Mouse (Mus musculus) CH12.LX (cell line): ENCODE data around the gene Ap1m2. TPM values are rescaled to one million over a fixed set of nuclear protein-coding genes. Genes with fewer than 3 reads are reported as not detected.

Experiments
- DNase-seq: peaks from one replicate; pipeline ENCODE4 v3.0.0-alpha.2; 2013; ENCODE audit errors: extremely low read depth
- H3K27ac ChIP-seq: 2 replicates; pipeline ENCODE4 v1.5.1; 2012; ENCODE audit warnings: low read depth, mild to moderate bottlenecking, control low read depth, moderate library complexity; ENCODE audit not compliant: insufficient read depth
- H3K27me3 ChIP-seq: replicated peaks from 2 replicates; pipeline ENCODE3; 2012; ENCODE audit warnings: inconsistent platforms
- H3K36me3 ChIP-seq, 2 experiments: replicated peaks in 1 of 2; 2 replicates each; pipeline versions ENCODE3 to v1.6.1; 2012; ENCODE audit warnings: inconsistent platforms in 1 of 2, low read length in 1 of 2, mild to moderate bottlenecking in 1 of 2, mixed read lengths in 1 of 2, moderate library complexity in 1 of 2; ENCODE audit not compliant: control insufficient read depth in 1 of 2, insufficient read depth in 1 of 2
- H3K4me1 ChIP-seq, 2 experiments: 2 replicates each; pipeline ENCODE4 v1.6.1; 2012; ENCODE audit warnings: inconsistent platforms in 1 of 2, moderate library complexity in 1 of 2; ENCODE audit not compliant: insufficient read depth in 2 of 2, control insufficient read depth in 1 of 2
- H3K4me2 ChIP-seq: 2 replicates; pipeline ENCODE4 v1.6.1; 2012; ENCODE audit warnings: low read depth, mild to moderate bottlenecking, control low read depth; ENCODE audit not compliant: poor library complexity, insufficient read depth, severe bottlenecking
- H3K4me3 ChIP-seq, 3 experiments: fragments of 150-350 bp in 1 of 3; sonication (generic) in 1 of 3; replicated peaks in 1 of 3; 2 replicates each; pipeline versions ENCODE3 to v1.5.1; 2011 to 2012; ENCODE audit warnings: low read depth in 2 of 3, low read length in 2 of 3, mild to moderate bottlenecking in 2 of 3, moderate library complexity in 2 of 3, control low read depth in 1 of 3, improper control_type of control experiment in 1 of 3, inconsistent platforms in 1 of 3, mixed read lengths in 1 of 3; ENCODE audit not compliant: poor library complexity in 1 of 3
- H3K79me2 ChIP-seq: replicated peaks from 2 replicates; pipeline ENCODE4 v1.6.1; 2012; ENCODE audit warnings: mild to moderate bottlenecking, moderate library complexity; ENCODE audit not compliant: control insufficient read depth, poor library complexity, insufficient read depth, severe bottlenecking; ENCODE audit errors: extremely low read depth
- H3K9ac ChIP-seq: 2 replicates; pipeline ENCODE4 v1.6.1; 2012; ENCODE audit warnings: low read depth, mild to moderate bottlenecking, control low read depth, moderate library complexity; ENCODE audit not compliant: insufficient read depth
- H3K9me3 ChIP-seq: replicated peaks from 2 replicates; pipeline ENCODE3; 2012; ENCODE audit warnings: low read length, inconsistent platforms, mixed read lengths
- BHLHE40 ChIP-seq: IDR thresholded peaks from 2 replicates; pipeline ENCODE4 v1.6.1; 2011; ENCODE audit warnings: mild to moderate bottlenecking, low read depth, low read length, improper control_type of control experiment
- E2F4 ChIP-seq: IDR thresholded peaks from 2 replicates; pipeline ENCODE4 v1.6.1; 2011; ENCODE audit warnings: low read depth, low read length, improper control_type of control experiment; ENCODE audit not compliant: insufficient replicate concordance
- ELF1 ChIP-seq: IDR thresholded peaks from 2 replicates; pipeline ENCODE4 v1.6.1; 2014; ENCODE audit warnings: low read depth, mild to moderate bottlenecking, inconsistent platforms, low read length, improper control_type of control experiment
- IRF4 ChIP-seq: IDR thresholded peaks from 2 replicates; pipeline ENCODE4 v1.6.1; 2014; ENCODE audit warnings: low read depth, mild to moderate bottlenecking, inconsistent platforms, low read length, improper control_type of control experiment
- MAZ ChIP-seq: IDR thresholded peaks from 2 replicates; pipeline ENCODE4 v1.6.1; 2012; ENCODE audit warnings: low read depth, mild to moderate bottlenecking, inconsistent platforms, low read length, improper control_type of control experiment, moderate library complexity
- MYC ChIP-seq: IDR thresholded peaks from 2 replicates; pipeline ENCODE4 v1.6.1; 2011; ENCODE audit warnings: low read depth, mild to moderate bottlenecking, improper control_type of control experiment, low read length
- POLR2A ChIP-seq: IDR thresholded peaks from 2 replicates; pipeline ENCODE4 v1.6.1; 2011; ENCODE audit warnings: low read depth, mild to moderate bottlenecking, improper control_type of control experiment, low read length
- POLR2AphosphoS2 ChIP-seq: IDR thresholded peaks from 2 replicates; pipeline ENCODE4 v1.6.1; 2011; ENCODE audit warnings: low read depth, low read length, improper control_type of control experiment
- SMC3 ChIP-seq: IDR thresholded peaks from 2 replicates; pipeline ENCODE4 v1.6.1; 2011; ENCODE audit warnings: low read depth, low read length, improper control_type of control experiment
- TCF12 ChIP-seq: IDR thresholded peaks from 2 replicates; pipeline ENCODE4 v1.6.1; 2014; ENCODE audit warnings: low read depth, mild to moderate bottlenecking, inconsistent platforms, low read length, improper control_type of control experiment
- UBTF ChIP-seq: IDR thresholded peaks from 2 replicates; pipeline ENCODE4 v1.6.1; 2012; ENCODE audit warnings: low read depth, mild to moderate bottlenecking, inconsistent platforms, low read length, improper control_type of control experiment, moderate library complexity
- USF2 ChIP-seq: conservative IDR thresholded peaks from 2 replicates; pipeline ENCODE4 v1.6.1; 2011; ENCODE audit warnings: low read depth, low read length, improper control_type of control experiment
- ZC3H11A ChIP-seq: IDR thresholded peaks from 2 replicates; pipeline ENCODE4 v1.6.1; 2012; ENCODE audit warnings: low read depth, mild to moderate bottlenecking, inconsistent platforms, low read length, improper control_type of control experiment
- ZNF384 ChIP-seq: IDR thresholded peaks from 2 replicates; pipeline ENCODE4 v1.6.1; 2012; ENCODE audit warnings: low read depth, low read length, improper control_type of control experiment, inconsistent platforms
- dilution Hi-C: fragments of 300-500 bp; cut with MboI; formaldehyde crosslinking; loops from 2 replicates; pipeline ENCODE4 v1.14.3; 2020; ENCODE audit warnings: low sequenced_read_pairs; ENCODE audit not compliant: extremely low pct_unique_long_range_greater_than_20kb, extremely low pct_ligation_motif_present
- in situ Hi-C: fragments of 300-500 bp; cut with MboI; formaldehyde crosslinking; loops from 3 replicates; pipeline ENCODE4 v1.14.3; 2019; ENCODE audit warnings: low sequenced_read_pairs, low pct_ligation_motif_present, low pct_unique_long_range_greater_than_20kb, mixed read lengths
- polyA plus RNA-seq: library from polyadenylated mRNA; unstranded; fragments of >175 nt; gene quantifications from 2 replicates; pipeline ENCODE4 v1.2.1, GENCODE M21; 2012; ENCODE audit warnings: low read depth; ENCODE audit not compliant: insufficient read length
- total RNA-seq, 2 experiments: library from RNA; depleted of rRNA; stranded (reverse); fragments of 300-350 nt in 1 of 2; fragments of >200 nt in 1 of 2; gene quantifications; 2 replicates each; pipeline ENCODE4 v1.2.3; 2012 to 2014

Gene Ap1m2
- total and polyA plus RNA-seq, 3 experiments = 0.51 to 2.6 (median 0.51) TPM

DNA sequence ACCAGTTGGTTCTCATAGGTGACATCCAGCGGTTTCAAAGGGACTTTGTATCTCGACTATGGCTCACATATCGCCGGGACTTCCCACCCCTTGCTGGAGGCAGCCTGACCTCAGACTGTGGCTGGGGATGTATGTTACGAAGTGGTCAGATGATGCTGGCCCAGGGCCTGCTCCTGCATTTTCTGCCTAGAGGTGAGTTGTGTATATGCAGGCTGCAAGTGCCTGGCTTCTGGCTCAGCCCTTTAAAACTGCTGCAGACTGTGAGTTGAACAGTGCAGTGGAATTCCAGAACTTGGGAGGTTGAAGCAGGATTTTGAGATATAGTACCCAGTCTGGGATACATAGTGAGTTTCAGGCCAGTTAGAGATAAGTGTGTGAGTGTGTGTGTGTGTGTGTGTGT lies 45.2 kb downstream of the Ap1m2 start:
- Histone ChIP-seq H3K9me3 (no peaks in the 10 kb centered on the region), H3K79me2 (peaks cover 6% of the 10 kb centered on the region), H3K36me3 (peaks cover 30 to 50% of the 10 kb centered on the region in 2 experiments), H3K9ac (no peak overlapping the region), H3K27ac (no peak overlapping the region), H3K27me3 (no peaks in the 10 kb centered on the region), H3K4me3 (no peak overlapping the region), H3K4me1 (peaks cover 0 to 24% of the 10 kb centered on the region in 2 experiments; a peak in 3 of 4 replicates), H3K4me2 (no peak overlapping the region)
- in situ Hi-C loops = no loop called here
- TF ChIP-seq SMC3 = no peak
- no peak for TF ChIP-seq TCF12
- TF ChIP-seq POLR2AphosphoS2 = no peak
- no peak for TF ChIP-seq ELF1
- no peak for TF ChIP-seq MAZ
- no peak for TF ChIP-seq MYC
- TF ChIP-seq ZC3H11A = no peak
- no peak for TF ChIP-seq UBTF
- TF ChIP-seq IRF4 = no peak
- no peak for TF ChIP-seq ZNF384
- TF ChIP-seq POLR2A = no peak
- no peak for DNase-seq
- dilution Hi-C loops = no loop called here

DNA sequence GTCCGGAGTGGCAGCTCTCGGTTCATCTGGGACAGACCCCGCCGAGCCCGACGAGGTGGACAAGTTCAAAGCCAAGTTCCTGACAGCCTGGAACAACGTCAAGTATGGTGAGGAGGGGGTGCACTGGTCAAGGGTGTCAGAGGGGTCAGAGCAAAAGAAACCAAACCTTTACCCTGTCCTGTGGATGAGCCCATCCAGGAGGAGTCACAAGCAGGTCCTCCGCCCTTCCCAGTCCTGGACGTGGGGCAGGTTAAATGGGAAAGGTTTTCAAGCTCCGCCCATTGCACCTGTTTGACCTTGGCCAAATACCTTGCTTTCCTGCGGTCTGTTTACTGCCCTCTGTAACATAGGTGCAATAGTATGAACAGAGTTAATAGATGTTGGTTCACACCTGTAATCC lies 46.5 kb downstream of the Ap1m2 start:
- TF ChIP-seq IRF4 (no peak), BHLHE40 (no peak), USF2 (no peak), MYC (no peak), E2F4 (no peak)
- TF ChIP-seq, all 38 proteins: peak for 0

More for the DNA sequence above, 46.5 kb downstream of the Ap1m2 start:
- DNase-seq = no peak
- H3K4me1 ChIP-seq = peaks cover 0 to 27% of the 10 kb centered on the region in 2 experiments; a peak in 3 of 4 replicates
- H3K79me2 ChIP-seq = peaks cover 6% of the 10 kb centered on the region
- peaks cover 19 to 37% of the 10 kb centered on the region in 2 experiments for H3K36me3 ChIP-seq
- peak overlapping the region; percentile 77 to 86 (median 86) for H3K4me3 ChIP-seq
- in situ Hi-C loops = no loop called here
- peak overlapping the region; percentile 96 for H3K9ac ChIP-seq
- no peaks in the 10 kb centered on the region for H3K9me3 ChIP-seq
- dilution Hi-C loops = no loop called here
- H3K4me2 ChIP-seq = peak overlapping the region; percentile 90
- H3K27me3 ChIP-seq = no peaks in the 10 kb centered on the region
- H3K27ac ChIP-seq = no peak overlapping the region
